Mouse (Mus musculus) gastrocnemius, adult 2 months (tissue): ENCODE measurements at regions not wholly inside any gene's neighbourhood (a gene's known extent, or its start where the extent isn't known, plus 50 kb on each side); places are given as distances from the start of the nearest gene placed in this dataset.
A peak's percentile ranks its signal among the peaks of the same experiment; 100 is the strongest.

Experiments
- DNase-seq: peaks from one replicate; pipeline ENCODE4 v3.0.0; 2022
- H3K27ac ChIP-seq: fragments of 200-600 bp; 2 replicates; pipeline ENCODE4 v1.8.1; 2022; ENCODE audit warnings: mild to moderate bottlenecking
- H3K4me3 ChIP-seq: fragments of 200-600 bp; 2 replicates; pipeline ENCODE4 v1.8.1; 2022; ENCODE audit warnings: mild to moderate bottlenecking, moderate library complexity
- CTCF ChIP-seq: fragments of 200-600 bp; IDR thresholded peaks from 2 replicates; pipeline ENCODE4 v1.8.1; 2022; ENCODE audit warnings: antibody characterized with exemption, mild to moderate bottlenecking, moderate library complexity
- intact Hi-C: fragments of 180-260 bp; cut with DNase I; formaldehyde crosslinking; loops from one replicate; pipeline ENCODE4 v1.15.1; 2025

DNA sequence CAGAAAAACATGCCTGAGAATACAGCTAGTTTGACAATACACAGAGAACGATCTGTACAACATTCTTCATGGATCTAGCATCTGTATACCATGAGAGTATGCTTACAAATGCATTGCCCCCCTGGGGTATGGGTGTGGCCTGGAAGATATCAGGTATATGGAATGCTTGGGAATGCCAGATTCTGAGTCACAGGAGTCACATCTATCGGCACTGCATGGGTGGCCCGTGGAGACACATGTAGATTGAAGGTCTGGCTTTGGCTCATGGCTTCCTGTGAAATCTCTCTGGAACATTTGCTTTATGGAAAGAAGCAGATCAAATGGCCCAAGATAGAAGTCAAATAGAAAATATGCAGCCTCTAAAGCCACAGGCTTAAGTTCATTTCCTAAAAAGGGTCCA is 59.6 kb downstream of the Kcne4 start:
- no peak overlapping the region for H3K4me3 ChIP-seq
- DNase-seq = no peak
- no peak overlapping the region for H3K27ac ChIP-seq
- TF ChIP-seq CTCF = no peak
- intact Hi-C loops = no loop called here

DNA sequence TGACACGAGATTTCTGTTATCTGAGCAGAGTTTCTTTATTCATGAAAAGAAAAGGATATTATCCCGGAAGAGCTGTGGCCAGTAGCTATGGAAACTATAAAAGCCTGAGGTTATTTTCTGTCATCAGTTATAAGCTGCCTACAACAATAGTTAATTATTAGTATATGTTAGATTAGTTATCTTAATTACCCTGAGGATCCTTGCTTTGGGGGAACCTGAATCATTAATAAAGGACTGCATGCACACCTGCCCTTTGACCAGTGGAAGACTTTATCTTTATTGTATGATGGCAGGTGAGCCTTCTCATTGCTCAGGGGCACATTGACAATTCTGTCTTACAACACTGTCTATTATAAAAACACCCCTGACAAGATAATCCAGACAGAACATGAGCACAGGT is 62.7 kb downstream of the Kcne4 start:
- intact Hi-C loops = no loop called here
- no peak overlapping the region for H3K4me3 ChIP-seq
- no peak overlapping the region for H3K27ac ChIP-seq
- no peak for DNase-seq
- no peak for TF ChIP-seq CTCF

- DNase-seq = no peak
- no peak for TF ChIP-seq CTCF
- Histone ChIP-seq H3K27ac (no peak overlapping the region), H3K4me3 (no peak overlapping the region)
- intact Hi-C loops = no loop called here
These were observed 65.9 kb downstream of the Kcne4 start for GRCm38 (mm10) chr1:78882455-78882854.

- no peak overlapping the region for H3K4me3 ChIP-seq
- intact Hi-C loops = no loop called here
- DNase-seq = no peak
- H3K27ac ChIP-seq = no peak overlapping the region
- no peak for TF ChIP-seq CTCF
These were observed 72.7 kb downstream of the Kcne4 start for GRCm38 (mm10) chr1:78889241-78889640.

DNA sequence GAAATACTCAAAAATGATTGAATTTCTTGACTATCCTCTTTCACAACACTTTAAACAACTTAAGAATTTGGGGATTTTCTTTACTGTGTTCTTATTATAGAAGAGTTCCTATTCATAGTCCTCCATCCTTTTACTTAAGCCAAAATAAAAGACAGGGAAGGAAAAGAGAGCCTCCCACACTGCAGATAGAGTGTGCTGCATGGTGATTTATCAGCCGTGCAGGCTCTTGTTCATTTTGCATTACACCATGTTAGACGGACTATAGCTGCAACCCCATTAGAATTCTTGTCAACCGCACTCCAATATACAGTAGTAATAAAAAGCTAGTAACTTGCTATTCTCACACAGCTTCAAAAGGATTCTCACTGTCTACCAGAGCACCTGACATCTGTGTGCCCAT is 74.8 kb downstream of the Kcne4 start:
- no peak for DNase-seq
- Histone ChIP-seq H3K4me3 (no peak overlapping the region), H3K27ac (no peak overlapping the region)
- no peak for TF ChIP-seq CTCF
- intact Hi-C loops = no loop called here

DNA sequence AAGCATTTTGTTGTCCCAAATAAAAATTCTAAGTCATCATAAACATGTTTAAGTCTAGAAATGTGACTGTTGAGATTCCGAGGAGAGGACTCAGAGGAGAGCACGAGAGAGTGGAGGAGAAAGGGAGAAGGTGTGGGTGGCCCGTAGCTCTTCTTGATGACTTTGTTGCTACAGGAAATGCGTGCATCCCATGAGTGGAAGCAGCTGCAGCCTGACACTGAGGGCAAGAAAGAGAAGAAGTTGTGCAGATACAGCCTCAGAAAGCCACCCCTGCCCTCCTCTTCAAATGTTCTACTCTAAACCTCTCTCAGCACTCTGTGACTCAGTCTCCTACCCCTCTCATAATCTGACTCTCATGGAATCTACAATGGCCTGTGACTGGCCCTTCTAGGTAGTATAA is 77.7 kb downstream of the Kcne4 start:
- no peak for DNase-seq
- no peak overlapping the region for H3K27ac ChIP-seq
- no peak overlapping the region for H3K4me3 ChIP-seq
- TF ChIP-seq CTCF = no peak
- intact Hi-C loops = no loop called here

- TF ChIP-seq CTCF = no peak
- Histone ChIP-seq H3K27ac (no peak overlapping the region), H3K4me3 (no peak overlapping the region)
- no peak for DNase-seq
- intact Hi-C loops = no loop called here
These were observed 78.6 kb downstream of the Kcne4 start for GRCm38 (mm10) chr1:78895112-78895511.

DNA sequence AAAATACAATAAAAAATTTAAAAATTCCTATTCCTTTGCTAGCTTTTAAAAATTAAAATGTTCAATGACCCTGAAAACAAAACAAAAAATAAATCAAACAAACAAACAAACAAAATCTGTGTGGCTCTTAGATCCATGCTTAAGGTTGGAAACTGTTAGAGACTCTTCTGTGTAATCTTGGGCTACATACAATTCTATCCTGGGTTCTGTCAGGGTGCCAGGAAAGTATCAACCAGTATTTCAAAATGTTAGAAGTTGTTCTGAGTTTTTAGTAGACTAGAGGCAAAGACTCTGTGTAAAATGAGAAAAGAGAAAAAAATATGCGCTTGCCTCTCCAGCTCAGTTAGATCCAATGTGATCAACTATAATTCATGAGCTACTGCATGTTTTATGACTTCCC is 91.0 kb downstream of the Kcne4 start:
- no peak for DNase-seq
- Histone ChIP-seq H3K4me3 (no peak overlapping the region), H3K27ac (no peak overlapping the region)
- no peak for TF ChIP-seq CTCF
- intact Hi-C loops = no loop called here

DNA sequence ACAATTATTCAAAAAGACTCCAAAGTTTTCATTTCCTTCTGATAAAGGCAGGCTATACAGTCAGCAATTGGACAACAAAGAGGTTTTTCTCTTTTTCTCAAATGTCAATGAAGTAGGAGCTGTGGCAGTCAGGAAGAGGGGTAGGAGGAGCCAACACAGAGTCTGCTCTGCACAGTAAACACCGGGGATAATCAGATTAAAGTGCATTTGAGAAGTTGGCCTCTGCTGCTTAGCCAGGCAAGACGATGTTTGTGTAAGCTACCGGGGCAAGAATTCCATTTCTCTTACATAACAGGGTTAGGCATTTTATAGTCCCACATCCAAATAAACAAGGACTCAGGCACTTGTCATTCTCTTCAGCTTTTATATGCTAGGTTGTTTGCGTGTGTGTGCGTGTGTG is 91.4 kb downstream of the Kcne4 start:
- DNase-seq = no peak
- no peak overlapping the region for H3K4me3 ChIP-seq
- no peak overlapping the region for H3K27ac ChIP-seq
- no peak for TF ChIP-seq CTCF
- intact Hi-C loops = no loop called here

GRCm38 (mm10) chr1:78913791-78914190 is 97.2 kb downstream of the Kcne4 start:
- DNase-seq = no peak
- TF ChIP-seq CTCF = no peak
- intact Hi-C loops = no loop called here
- H3K27ac ChIP-seq = no peak overlapping the region
- H3K4me3 ChIP-seq = 0 out of 2 replicates have a peak overlapping the region, but pooled peaks have one; percentile 23

- no peak for DNase-seq
- no peak overlapping the region for H3K27ac ChIP-seq
- TF ChIP-seq CTCF = no peak
- intact Hi-C loops = no loop called here
- H3K4me3 ChIP-seq = no peak overlapping the region
These were observed 103.3 kb downstream of the Kcne4 start for GRCm38 (mm10) chr1:78919863-78920262.

DNA sequence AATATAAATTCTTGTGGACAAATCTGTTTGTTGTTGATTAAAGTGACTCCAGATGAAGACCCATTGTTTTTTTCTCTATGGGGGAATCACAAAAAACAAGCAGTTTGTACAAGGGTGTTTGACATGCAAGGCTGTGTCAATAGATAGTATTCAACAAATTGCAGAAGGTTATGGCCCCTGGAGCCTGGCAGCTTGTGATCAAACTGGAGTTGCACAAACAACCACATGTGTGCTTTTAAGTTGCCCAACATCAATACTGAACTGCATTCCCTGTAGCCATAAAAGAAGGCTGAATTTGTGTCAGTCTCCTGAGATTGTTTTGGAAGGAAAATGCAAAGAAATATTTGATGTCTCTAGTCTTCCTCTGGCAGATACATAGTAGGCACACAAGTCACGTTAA is 113.4 kb downstream of the Kcne4 start:
- DNase-seq = no peak
- no peak for TF ChIP-seq CTCF
- H3K4me3 ChIP-seq = no peak overlapping the region
- H3K27ac ChIP-seq = no peak overlapping the region
- intact Hi-C loops = no loop called here

GRCm38 (mm10) chr1:78939871-78940270 is 123.3 kb downstream of the Kcne4 start:
- no peak for TF ChIP-seq CTCF
- intact Hi-C loops = no loop called here
- H3K4me3 ChIP-seq = no peak overlapping the region
- H3K27ac ChIP-seq = no peak overlapping the region
- no peak for DNase-seq

DNA sequence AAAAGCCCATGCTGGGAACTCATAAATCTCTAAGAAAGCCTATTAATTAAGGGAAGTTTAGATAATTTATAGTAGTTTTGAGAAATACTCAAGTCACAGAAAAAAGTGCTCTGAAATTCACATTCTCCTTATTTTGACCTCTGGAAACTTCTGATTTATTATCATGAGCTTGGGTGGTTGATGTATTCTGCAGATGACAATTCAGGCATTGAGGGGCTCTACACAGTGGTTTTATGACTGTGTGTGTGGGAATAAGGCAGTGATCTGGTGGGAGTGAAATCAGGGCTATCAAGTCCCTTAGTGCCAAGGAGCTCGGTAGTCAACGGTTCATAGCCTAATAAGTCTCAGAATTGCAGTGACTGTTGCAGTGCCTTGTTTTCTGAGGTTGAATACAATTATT is 129.0 kb downstream of the Kcne4 start:
- intact Hi-C loops = no loop called here
- no peak for TF ChIP-seq CTCF
- no peak for DNase-seq
- no peak overlapping the region for H3K27ac ChIP-seq
- H3K4me3 ChIP-seq = no peak overlapping the region

GRCm38 (mm10) chr1:78980051-78980450 is 163.5 kb downstream of the Kcne4 start:
- no peak for TF ChIP-seq CTCF
- Histone ChIP-seq H3K27ac (no peak overlapping the region), H3K4me3 (no peak overlapping the region)
- intact Hi-C loops = no loop called here
- DNase-seq = no peak
